Comparison of ENCODE assay signal across 16 mouse cellular contexts in the genomic region with DNA sequence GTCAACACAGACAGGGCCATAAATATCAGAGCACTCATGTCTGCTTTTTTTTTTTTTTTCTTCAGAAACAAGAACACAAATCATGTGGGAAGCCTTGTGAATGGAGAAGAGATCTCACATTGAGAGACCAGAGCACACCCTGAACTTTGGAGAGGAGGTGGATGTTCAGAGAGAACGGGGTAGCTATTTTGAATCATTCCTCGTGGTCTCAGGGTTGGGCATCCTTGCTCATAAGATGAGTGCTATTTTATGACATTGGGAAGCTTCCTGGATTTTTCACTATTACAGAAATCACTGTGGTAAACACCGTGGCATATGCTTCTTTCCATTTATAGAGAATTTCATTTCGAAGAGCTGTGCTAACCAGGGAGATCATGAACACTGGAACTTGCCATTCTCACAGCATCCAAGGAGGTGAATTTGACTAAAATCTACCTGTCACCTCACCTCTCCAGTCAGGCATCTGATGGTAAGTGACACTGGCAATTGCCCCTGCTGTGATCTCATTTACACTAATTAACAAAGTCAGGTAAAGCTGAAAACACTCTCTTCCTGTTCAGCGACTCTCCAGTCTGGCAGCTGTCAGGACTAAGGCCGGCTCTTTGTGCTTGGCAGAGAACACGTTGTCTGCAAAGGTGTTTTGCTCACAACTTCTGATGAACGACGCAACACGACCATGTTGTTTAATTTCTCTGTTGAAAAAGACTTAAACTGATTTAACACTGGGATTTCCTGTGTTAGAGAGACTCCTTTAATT. TPM values are rescaled to one million over a fixed set of nuclear protein-coding genes. Genes with fewer than 3 reads are reported as not detected.
"Had no signal": no experiment of that assay in that cellular context is flagged by ENCODE, and none has a peak within 500 bp of the region (broad histone marks: within the 10 kb centered on the region; RNA-seq: fewer than 3 reads in every experiment).

No protein-coding gene starts in this region.

- H3K27ac ChIP-seq: layer of hippocampus, adult 2 months; limb, embryonic 12.5 days; liver, embryonic 14.5 days; midbrain, embryonic 13.5 days; neural tube, embryonic 15.5 days had no signal

- H3K9ac ChIP-seq: limb, embryonic 12.5 days; liver, embryonic 14.5 days; midbrain, embryonic 13.5 days; neural tube, embryonic 15.5 days had no signal

- H3K36me3 ChIP-seq: limb, embryonic 12.5 days; midbrain, embryonic 13.5 days; neural tube, embryonic 15.5 days had no signal

- H3K4me2 ChIP-seq: limb, embryonic 12.5 days; midbrain, embryonic 13.5 days; neural tube, embryonic 15.5 days had no signal

- DNase-seq: kidney, adult 8-10 months; kidney, postnatal 4 days; liver; lung, adult 18-20 months; right cerebral cortex, postnatal 4 days; spleen, adult 18-20 months; thymus, adult 2 months; thymus, postnatal 36 days had no signal

- ATAC-seq: intestine, postnatal 0 days; midbrain, embryonic 13.5 days had no signal

- H3K27me3 ChIP-seq: limb, embryonic 12.5 days; midbrain, embryonic 13.5 days; neural tube, embryonic 15.5 days had no signal

- H3K4me1 ChIP-seq: limb, embryonic 12.5 days; midbrain, embryonic 13.5 days; neural tube, embryonic 15.5 days had no signal

- H3K9me3 ChIP-seq: limb, embryonic 12.5 days; midbrain, embryonic 13.5 days; neural tube, embryonic 15.5 days had no signal

- H3K4me3 ChIP-seq: layer of hippocampus, adult 2 months; limb, embryonic 12.5 days; midbrain, embryonic 13.5 days; myocyte; neural tube, embryonic 15.5 days had no signal

RNA-seq across cellular contexts. Expression of a gene that starts 57.0 kb away (rescaled TPM):
- total RNA-seq: megakaryocyte-erythroid progenitor cell, adult 5-6 weeks had no signal
